Mouse (Mus musculus): ENCODE results near the gene Vmn2r20. TPM values are rescaled to one million over a fixed set of nuclear protein-coding genes. Genes with fewer than 3 reads are reported as not detected.
"Not testable (repeated sequence)": the region's sequence is repeated elsewhere in the genome, so short reads cannot be mapped to it uniquely, and the experiment has no call there.

The Vmn2r20 gene
- total RNA-seq (2021), result not detected

- intact Hi-C loops (cut with DNase I); DNase-seq: not testable (repeated sequence)
Measured at GRCm38 (mm10) chr6:123418016-123418415, at the start of gene Vmn2r20. Vmn2r20 (minus strand) TSS chr6:123418116.

- DNase-seq; intact Hi-C loops (cut with DNase I): not testable (repeated sequence)
Measured at GRCm38 (mm10) chr6:123424413-123424812, 6.5 kb upstream of the Vmn2r20 start.

GRCm38 (mm10) chr6:123406918-123407665, 10.8 kb downstream of the Vmn2r20 start:
- DNase-seq; intact Hi-C loops (cut with DNase I): not testable (repeated sequence)

- DNase-seq; intact Hi-C loops (cut with DNase I): not testable (repeated sequence)
Measured at GRCm38 (mm10) chr6:123388824-123389223, 29.1 kb downstream of the Vmn2r20 start.

GRCm38 (mm10) chr6:123346141-123346540, 71.8 kb downstream of the Vmn2r20 start:
- intact Hi-C loops (cut with DNase I), result no loop called here
- DNase-seq, result no peak

GRCm38 (mm10) chr6:123340093-123340492, 77.8 kb downstream of the Vmn2r20 start:
- no peak for DNase-seq
- intact Hi-C loops (cut with DNase I), result no loop called here

- no peak for DNase-seq
- intact Hi-C loops (cut with DNase I), result no loop called here
Measured at GRCm38 (mm10) chr6:123332503-123332902, 85.4 kb downstream of the Vmn2r20 start.

Other genes with a start within 250 kb of the Vmn2r20 start
- not detected for gene Clec4b2, start 245.2 kb downstream of the Vmn2r20 start, total RNA-seq (2021)
- gene Clec4n, start 188.3 kb downstream of the Vmn2r20 start, total RNA-seq (2021), result 1 to 10 TPM; 1.4 to 2.0 TPM
- gene Clec4d, start 156.0 kb downstream of the Vmn2r20 start, total RNA-seq (2021), result under 1 TPM; 0.64 to 0.65 TPM
- gene Clec4e, start 128.2 kb downstream of the Vmn2r20 start, total RNA-seq (2021), result under 1 TPM in 1 of 2 experiments, not detected in 1; 0.28 TPM
- not detected for gene Vmn2r19, start 109.8 kb downstream of the Vmn2r20 start, total RNA-seq (2021)
- gene Vmn2r21, start 115.3 kb upstream of the Vmn2r20 start, total RNA-seq (2021), result not detected
- not detected for gene Vmn2r22, start 232.6 kb upstream of the Vmn2r20 start, total RNA-seq (2021)

All from heart, postnatal 36 days (tissue).